Comparison of ENCODE assay signal across 9 mouse cellular contexts in the genomic region with DNA sequence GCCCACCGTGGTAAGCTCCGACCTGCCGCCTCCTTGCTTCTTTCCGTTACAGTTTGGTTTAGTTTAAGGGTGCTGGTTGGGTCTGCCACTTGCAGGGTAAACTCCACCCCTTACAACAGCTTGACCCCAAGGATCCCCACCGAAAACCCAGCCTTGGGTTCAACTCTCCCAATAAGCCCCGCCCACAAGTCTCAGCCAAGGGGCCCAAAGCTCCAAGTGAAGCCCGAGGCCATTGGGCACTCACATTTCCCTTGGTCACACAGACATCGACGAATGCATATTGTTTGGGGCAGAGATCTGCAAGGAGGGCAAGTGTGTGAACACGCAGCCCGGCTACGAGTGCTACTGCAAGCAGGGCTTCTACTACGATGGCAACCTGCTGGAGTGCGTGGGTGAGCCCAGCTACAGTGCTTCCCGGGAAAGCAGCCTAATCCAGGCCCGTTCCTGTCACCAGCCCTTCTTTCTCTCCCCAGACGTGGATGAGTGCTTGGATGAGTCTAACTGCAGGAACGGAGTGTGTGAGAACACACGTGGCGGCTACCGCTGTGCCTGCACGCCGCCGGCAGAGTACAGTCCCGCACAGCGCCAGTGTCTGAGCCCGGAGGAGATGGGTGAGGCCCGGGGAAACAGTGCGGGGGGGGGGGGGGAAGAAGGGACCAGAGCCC. TPM values are rescaled to one million over a fixed set of nuclear protein-coding genes. Genes with fewer than 3 reads are reported as not detected.
DNase-seq lines count a peak whose midpoint lies in the region; ATAC-seq and TF ChIP-seq lines count a peak whose summit lies in the region.
"Had no signal": no experiment of that assay in that cellular context is flagged by ENCODE, and none has a peak within 500 bp of the region (broad histone marks: within the 10 kb centered on the region; RNA-seq: fewer than 3 reads in every experiment).

No protein-coding gene starts in this region.

- peaks cover 44% of the 10 kb centered on the region for H3K36me3 ChIP-seq in heart, embryonic 10.5 days
- H3K36me3 ChIP-seq in hindbrain, postnatal 0 days (ENCODE audit: insufficient read depth, low read length) = peaks cover 34% of the 10 kb centered on the region
- peaks cover 93% of the 10 kb centered on the region for H3K36me3 ChIP-seq in limb, embryonic 15.5 days

- no peak for TF ChIP-seq CTCF in hindbrain, postnatal 0 days (IDR thresholded peaks at IDR 0.05; ENCODE audit: low read depth)

- 0 out of 2 replicates have a peak overlapping the region, but pooled peaks have one; percentile 30 for H3K9ac ChIP-seq in hindbrain, postnatal 0 days (replicated peaks; ENCODE audit: low read length)
- H3K9ac ChIP-seq in limb, embryonic 15.5 days = no peak overlapping the region

- peak overlapping the region; percentile 23; the same call in 1 of the 2 replicates for H3K4me2 ChIP-seq in hindbrain, postnatal 0 days (ENCODE audit: low read depth, low read length)
- 0 out of 2 replicates have a peak overlapping the region, but pooled peaks have one; percentile 22 for H3K4me2 ChIP-seq in limb, embryonic 15.5 days

- no peak for DNase-seq in heart, embryonic 10.5 days (ENCODE audit: low spot score)
- no peak for DNase-seq in heart, postnatal 4 days
- DNase-seq in embryo, embryonic 9.5 days (ENCODE audit: extremely low spot score) = peak; percentile 33
- DNase-seq in hindbrain, postnatal 0 days (ENCODE audit: low spot score) = peak; percentile 49
- DNase-seq in right cerebral cortex, postnatal 36 days (ENCODE audit: low spot score in 2 of 2) = peak; percentile 85 to 89
- DNase-seq in adrenal gland, postnatal 10 days = no peak
- no peak for DNase-seq in adrenal gland, postnatal 4 days (ENCODE audit: low spot score in 2 of 2)

- peak; percentile 60 for ATAC-seq in hindbrain, postnatal 0 days
- ATAC-seq in limb, embryonic 15.5 days (ENCODE audit: insufficient number of reproducible peaks, low FRiP score, low TSS enrichment, low read depth) = 0 out of 2 replicates have a peak, but pooled peaks have one; percentile 22

- H3K27ac ChIP-seq in heart, embryonic 10.5 days = peak overlapping the region; percentile 31; the same call in 1 of the 2 replicates
- no peak overlapping the region for H3K27ac ChIP-seq in hindbrain, postnatal 0 days
- no peak overlapping the region for H3K27ac ChIP-seq in limb, embryonic 15.5 days

- peaks cover 22% of the 10 kb centered on the region for H3K4me1 ChIP-seq in heart, embryonic 10.5 days
- H3K4me1 ChIP-seq in hindbrain, postnatal 0 days (ENCODE audit: insufficient read depth, low read length) = no peaks in the 10 kb centered on the region; the same call in 1 of the 2 replicates
- peaks cover 15% of the 10 kb centered on the region for H3K4me1 ChIP-seq in limb, embryonic 15.5 days

- H3K9me3 ChIP-seq in heart, embryonic 10.5 days = no peaks in the 10 kb centered on the region
- H3K9me3 ChIP-seq in hindbrain, postnatal 0 days (ENCODE audit: low read length) = no peaks in the 10 kb centered on the region
- H3K9me3 ChIP-seq in limb, embryonic 15.5 days = no peaks in the 10 kb centered on the region

- 6% methylated on average over 29 of the region's 29 CpGs for WGBS in heart, embryonic 10.5 days
- WGBS in hindbrain, postnatal 0 days = 22% methylated on average over 28 of the region's 29 CpGs
- WGBS in limb, embryonic 15.5 days = 20% methylated on average over 28 of the region's 29 CpGs

- H3K27me3 ChIP-seq in heart, embryonic 10.5 days (ENCODE audit: insufficient read depth, poor library complexity, severe bottlenecking) = peaks cover 86% of the 10 kb centered on the region
- H3K27me3 ChIP-seq in hindbrain, postnatal 0 days (ENCODE audit: insufficient read depth, low read length) = 0 out of 2 replicates have a peak, but pooled peaks cover 5% of the 10 kb centered on the region
- peaks cover 42% of the 10 kb centered on the region for H3K27me3 ChIP-seq in limb, embryonic 15.5 days

- peak overlapping the region; percentile 48 for H3K4me3 ChIP-seq in heart, embryonic 10.5 days
- no peak overlapping the region for H3K4me3 ChIP-seq in hindbrain, postnatal 0 days (ENCODE audit: low read length)
- H3K4me3 ChIP-seq in limb, embryonic 15.5 days = 0 out of 2 replicates have a peak overlapping the region, but pooled peaks have one; percentile 1

RNA-seq across cellular contexts. Expression of gene Scyl1, which starts 14.8 kb away (rescaled TPM):
- polyA plus RNA-seq in heart, embryonic 10.5 days (2016; fragmentation: Nextera tagmentation; extraction: Ambion mirVana) = 74.4 and 75.2 TPM in 2 replicates
- total RNA-seq in heart, postnatal 4 days (2021) = 10 to 100 TPM; 60.6 to 69.0 TPM
- total RNA-seq in hindbrain, postnatal 0 days (2014; rRNA removed) = 84.1 and 96.6 TPM in 2 replicates
- polyA plus RNA-seq in hindbrain, postnatal 0 days (2015; fragmentation: Nextera tagmentation; extraction: Ambion mirVana) = 73.3 and 76.2 TPM in 2 replicates
- polyA plus RNA-seq in limb, embryonic 15.5 days (2015; fragmentation: Nextera tagmentation; extraction: Ambion mirVana) = 81.6 and 85.1 TPM in 2 replicates
- total RNA-seq in adrenal gland, postnatal 10 days (2021) = 10 to 100 TPM; 86.7 to 96.5 TPM
- total RNA-seq in adrenal gland, postnatal 4 days (2021) = 100 to 1,000 TPM; 105 to 110 TPM

RNA-seq across cellular contexts. Expression of gene Ltbp3, which starts 15.7 kb away (rescaled TPM):
- 4.2 and 4.3 TPM in 2 replicates for polyA plus RNA-seq in heart, embryonic 10.5 days (2016; fragmentation: Nextera tagmentation; extraction: Ambion mirVana)
- 10 to 100 TPM; 78.7 to 79.6 TPM for total RNA-seq in heart, postnatal 4 days (2021)
- total RNA-seq in hindbrain, postnatal 0 days (2014; rRNA removed) = 43.0 and 50.2 TPM in 2 replicates
- 14.0 and 14.4 TPM in 2 replicates for polyA plus RNA-seq in hindbrain, postnatal 0 days (2015; fragmentation: Nextera tagmentation; extraction: Ambion mirVana)
- polyA plus RNA-seq in limb, embryonic 15.5 days (2015; fragmentation: Nextera tagmentation; extraction: Ambion mirVana) = 59.4 and 64.3 TPM in 2 replicates
- total RNA-seq in adrenal gland, postnatal 10 days (2021) = 100 to 1,000 TPM; 185 to 250 TPM
- 100 to 1,000 TPM; 277 to 287 TPM for total RNA-seq in adrenal gland, postnatal 4 days (2021)

RNA-seq across cellular contexts. Expression of gene Fam89b, which starts 27.0 kb away (rescaled TPM):
- polyA plus RNA-seq in heart, embryonic 10.5 days (2016; fragmentation: Nextera tagmentation; extraction: Ambion mirVana) = 75.9 and 88.9 TPM in 2 replicates
- total RNA-seq in heart, postnatal 4 days (2021) = 10 to 100 TPM; 48.3 to 49.0 TPM
- 177 and 188 TPM in 2 replicates for total RNA-seq in hindbrain, postnatal 0 days (2014; rRNA removed)
- 131 and 140 TPM in 2 replicates for polyA plus RNA-seq in hindbrain, postnatal 0 days (2015; fragmentation: Nextera tagmentation; extraction: Ambion mirVana)
- polyA plus RNA-seq in limb, embryonic 15.5 days (2015; fragmentation: Nextera tagmentation; extraction: Ambion mirVana) = 101 and 107 TPM in 2 replicates
- 10 to 100 TPM; 47.0 to 59.8 TPM for total RNA-seq in adrenal gland, postnatal 10 days (2021)
- total RNA-seq in adrenal gland, postnatal 4 days (2021) = 10 to 100 TPM; 63.5 to 67.5 TPM

RNA-seq across cellular contexts. Expression of gene Ehbp1l1, which starts 30.3 kb away (rescaled TPM):
- polyA plus RNA-seq in heart, embryonic 10.5 days (2016; fragmentation: Nextera tagmentation; extraction: Ambion mirVana) = 69.0 and 130 TPM in 2 replicates
- total RNA-seq in heart, postnatal 4 days (2021) = 100 to 1,000 TPM; 179 to 191 TPM
- 16.6 and 19.7 TPM in 2 replicates for total RNA-seq in hindbrain, postnatal 0 days (2014; rRNA removed)
- polyA plus RNA-seq in hindbrain, postnatal 0 days (2015; fragmentation: Nextera tagmentation; extraction: Ambion mirVana) = 40.0 and 43.0 TPM in 2 replicates
- polyA plus RNA-seq in limb, embryonic 15.5 days (2015; fragmentation: Nextera tagmentation; extraction: Ambion mirVana) = 28.9 and 48.5 TPM in 2 replicates
- total RNA-seq in adrenal gland, postnatal 10 days (2021) = 10 to 100 TPM; 29.8 to 48.9 TPM
- 10 to 100 TPM; 34.9 to 35.6 TPM for total RNA-seq in adrenal gland, postnatal 4 days (2021)

RNA-seq across cellular contexts. Expression of gene Kcnk7, which starts 52.3 kb away (rescaled TPM):
- polyA plus RNA-seq in heart, embryonic 10.5 days (2016; fragmentation: Nextera tagmentation; extraction: Ambion mirVana) = 0.15 TPM in 1 of 2 replicates, not detected in the other
- total RNA-seq in heart, postnatal 4 days (2021) = not detected
- not detected in 2 replicates for total RNA-seq in hindbrain, postnatal 0 days (2014; rRNA removed)
- polyA plus RNA-seq in hindbrain, postnatal 0 days (2015; fragmentation: Nextera tagmentation; extraction: Ambion mirVana) = 0.19 and 0.61 TPM in 2 replicates
- polyA plus RNA-seq in limb, embryonic 15.5 days (2015; fragmentation: Nextera tagmentation; extraction: Ambion mirVana) = 3.1 and 4.4 TPM in 2 replicates
- not detected for total RNA-seq in adrenal gland, postnatal 10 days (2021)
- not detected for total RNA-seq in adrenal gland, postnatal 4 days (2021)
- total RNA-seq: common myeloid progenitor, adult 5-6 weeks had no signal

Comparison
In these comparisons a context has a peak if more than half of its experiments do, and no peak if none do; other contexts are left out.
1. DNase-seq: peak in embryo, embryonic 9.5 days (single experiment), hindbrain, postnatal 0 days (single experiment) and right cerebral cortex, postnatal 36 days (2 of 2); none in heart, embryonic 10.5 days (single experiment), heart, postnatal 4 days (single experiment), adrenal gland, postnatal 10 days (single experiment) and adrenal gland, postnatal 4 days (0 of 2).